Mouse (Mus musculus): Measurements from ENCODE around the gene Uts2b. TPM values are rescaled to one million over a fixed set of nuclear protein-coding genes. Genes with fewer than 3 reads are reported as not detected.

The Uts2b gene
- polyA plus RNA-seq, 1 experiment from 2014 or later = 0.43 TPM

GRCm38 (mm10) chr16:27385649-27386048, 15.6 kb upstream of the Uts2b start:
- Histone ChIP-seq H3K4me3 (replicated peaks; ENCODE audit: low read depth, low read length) (no peak overlapping the region), H3K4me1 (ENCODE audit: control insufficient read depth, insufficient read depth, low read length) (peaks cover 14% of the 10 kb centered on the region), H3K4me2 (ENCODE audit: low read length) (no peak overlapping the region), H3K27ac (replicated peaks; ENCODE audit: low read depth, low read length) (no peak overlapping the region), H3K9ac (replicated peaks; ENCODE audit: low read length) (no peak overlapping the region), H3K9me3 (ENCODE audit: control insufficient read depth, low read length) (no peaks in the 10 kb centered on the region), H3K36me3 (ENCODE audit: control insufficient read depth, insufficient read depth, low read length) (no peaks in the 10 kb centered on the region), H3K27me3 (ENCODE audit: control insufficient read depth, insufficient read depth, low read length) (no peaks in the 10 kb centered on the region)
- 91% methylated on average over 1 of the region's 1 CpGs for WGBS
- ATAC-seq (ENCODE audit: low FRiP score, low TSS enrichment) (no peak), DNase-seq (no peak)

- Histone ChIP-seq H3K4me3 (replicated peaks; ENCODE audit: low read depth, low read length) (no peak overlapping the region), H3K4me1 (ENCODE audit: control insufficient read depth, insufficient read depth, low read length) (peaks cover 8% of the 10 kb centered on the region; the same call in 1 of the 2 replicates), H3K9ac (replicated peaks; ENCODE audit: low read length) (no peak overlapping the region), H3K27ac (replicated peaks; ENCODE audit: low read depth, low read length) (no peak overlapping the region), H3K36me3 (ENCODE audit: control insufficient read depth, insufficient read depth, low read length) (no peaks in the 10 kb centered on the region), H3K4me2 (ENCODE audit: low read length) (no peak overlapping the region), H3K9me3 (ENCODE audit: control insufficient read depth, low read length) (no peaks in the 10 kb centered on the region), H3K27me3 (ENCODE audit: control insufficient read depth, insufficient read depth, low read length) (no peaks in the 10 kb centered on the region)
- ATAC-seq (ENCODE audit: low FRiP score, low TSS enrichment) (no peak), DNase-seq (no peak)
- 72% methylated on average over 4 of the region's 4 CpGs for WGBS
These were observed 15.0 kb upstream of the Uts2b start for GRCm38 (mm10) chr16:27384893-27385603.

GRCm38 (mm10) chr16:27382217-27382616, 12.2 kb upstream of the Uts2b start:
- WGBS = 89% methylated on average over 4 of the region's 4 CpGs
- Histone ChIP-seq H3K4me1 (ENCODE audit: control insufficient read depth, insufficient read depth, low read length) (no peaks in the 10 kb centered on the region), H3K27ac (replicated peaks; ENCODE audit: low read depth, low read length) (no peak overlapping the region), H3K36me3 (ENCODE audit: control insufficient read depth, insufficient read depth, low read length) (no peaks in the 10 kb centered on the region), H3K4me3 (replicated peaks; ENCODE audit: low read depth, low read length) (no peak overlapping the region), H3K4me2 (ENCODE audit: low read length) (no peak overlapping the region), H3K9ac (replicated peaks; ENCODE audit: low read length) (no peak overlapping the region), H3K27me3 (ENCODE audit: control insufficient read depth, insufficient read depth, low read length) (no peaks in the 10 kb centered on the region), H3K9me3 (ENCODE audit: control insufficient read depth, low read length) (no peaks in the 10 kb centered on the region)
- DNase-seq (no peak), ATAC-seq (ENCODE audit: low FRiP score, low TSS enrichment) (no peak)

- ATAC-seq (ENCODE audit: low FRiP score, low TSS enrichment) = no peak
These were observed 6.5 kb upstream of the Uts2b start for GRCm38 (mm10) chr16:27376556-27376955.

GRCm38 (mm10) chr16:27375318-27375717, 5.3 kb upstream of the Uts2b start:
- H3K27me3 ChIP-seq (ENCODE audit: control insufficient read depth, insufficient read depth, low read length) = no peaks in the 10 kb centered on the region
- no peak overlapping the region for H3K27ac ChIP-seq (replicated peaks; ENCODE audit: low read depth, low read length)
- no peak overlapping the region for H3K9ac ChIP-seq (replicated peaks; ENCODE audit: low read length)
- ATAC-seq (ENCODE audit: low FRiP score, low TSS enrichment) = no peak
- H3K36me3 ChIP-seq (ENCODE audit: control insufficient read depth, insufficient read depth, low read length) = no peaks in the 10 kb centered on the region
- H3K4me2 ChIP-seq (ENCODE audit: low read length) = no peak overlapping the region
- DNase-seq = no peak
- H3K9me3 ChIP-seq (ENCODE audit: control insufficient read depth, low read length) = no peaks in the 10 kb centered on the region
- 96% methylated on average over 2 of the region's 2 CpGs for WGBS
- no peak overlapping the region for H3K4me3 ChIP-seq (replicated peaks; ENCODE audit: low read depth, low read length)
- H3K4me1 ChIP-seq (ENCODE audit: control insufficient read depth, insufficient read depth, low read length) = no peaks in the 10 kb centered on the region

More at GRCm38 (mm10) chr16:27376556-27376955, 6.5 kb upstream of the Uts2b start:
- H3K4me3 ChIP-seq (replicated peaks; ENCODE audit: low read depth, low read length) = no peak overlapping the region
- no peaks in the 10 kb centered on the region for H3K36me3 ChIP-seq (ENCODE audit: control insufficient read depth, insufficient read depth, low read length)
- no peak overlapping the region for H3K9ac ChIP-seq (replicated peaks; ENCODE audit: low read length)
- H3K27ac ChIP-seq (replicated peaks; ENCODE audit: low read depth, low read length) = no peak overlapping the region
- no peaks in the 10 kb centered on the region for H3K4me1 ChIP-seq (ENCODE audit: control insufficient read depth, insufficient read depth, low read length)
- DNase-seq = no peak
- no peaks in the 10 kb centered on the region for H3K27me3 ChIP-seq (ENCODE audit: control insufficient read depth, insufficient read depth, low read length)
- no peaks in the 10 kb centered on the region for H3K9me3 ChIP-seq (ENCODE audit: control insufficient read depth, low read length)
- no peak overlapping the region for H3K4me2 ChIP-seq (ENCODE audit: low read length)

- H3K27ac ChIP-seq (replicated peaks; ENCODE audit: low read depth, low read length) = no peak overlapping the region
- ATAC-seq (ENCODE audit: low FRiP score, low TSS enrichment) = no peak
- H3K4me3 ChIP-seq (replicated peaks; ENCODE audit: low read depth, low read length) = no peak overlapping the region
- H3K9me3 ChIP-seq (ENCODE audit: control insufficient read depth, low read length) = no peaks in the 10 kb centered on the region
- H3K27me3 ChIP-seq (ENCODE audit: control insufficient read depth, insufficient read depth, low read length) = no peaks in the 10 kb centered on the region
- no peak overlapping the region for H3K9ac ChIP-seq (replicated peaks; ENCODE audit: low read length)
- DNase-seq = no peak
- H3K4me1 ChIP-seq (ENCODE audit: control insufficient read depth, insufficient read depth, low read length) = no peaks in the 10 kb centered on the region
- 86% methylated on average over 3 of the region's 3 CpGs for WGBS
- no peaks in the 10 kb centered on the region for H3K36me3 ChIP-seq (ENCODE audit: control insufficient read depth, insufficient read depth, low read length)
- no peak overlapping the region for H3K4me2 ChIP-seq (ENCODE audit: low read length)
These were observed 4.1 kb upstream of the Uts2b start for GRCm38 (mm10) chr16:27374139-27374538.

GRCm38 (mm10) chr16:27370700-27371099, 661 bp upstream of the Uts2b start:
- no peak overlapping the region for H3K9ac ChIP-seq (replicated peaks; ENCODE audit: low read length)
- H3K9me3 ChIP-seq (ENCODE audit: control insufficient read depth, low read length) = no peaks in the 10 kb centered on the region
- 80% methylated on average over 2 of the region's 2 CpGs for WGBS
- no peaks in the 10 kb centered on the region for H3K27me3 ChIP-seq (ENCODE audit: control insufficient read depth, insufficient read depth, low read length)
- H3K4me3 ChIP-seq (replicated peaks; ENCODE audit: low read depth, low read length) = no peak overlapping the region
- no peak overlapping the region for H3K27ac ChIP-seq (replicated peaks; ENCODE audit: low read depth, low read length)
- H3K4me1 ChIP-seq (ENCODE audit: control insufficient read depth, insufficient read depth, low read length) = no peaks in the 10 kb centered on the region
- no peak for DNase-seq
- ATAC-seq (ENCODE audit: low FRiP score, low TSS enrichment) = no peak
- no peak overlapping the region for H3K4me2 ChIP-seq (ENCODE audit: low read length)
- no peaks in the 10 kb centered on the region for H3K36me3 ChIP-seq (ENCODE audit: control insufficient read depth, insufficient read depth, low read length)

- no peaks in the 10 kb centered on the region for H3K36me3 ChIP-seq (ENCODE audit: control insufficient read depth, insufficient read depth, low read length)
- H3K27me3 ChIP-seq (ENCODE audit: control insufficient read depth, insufficient read depth, low read length) = no peaks in the 10 kb centered on the region
- 97% methylated on average over 1 of the region's 1 CpGs for WGBS
- H3K4me2 ChIP-seq (ENCODE audit: low read length) = no peak overlapping the region
- no peak overlapping the region for H3K9ac ChIP-seq (replicated peaks; ENCODE audit: low read length)
- DNase-seq (no peak), ATAC-seq (ENCODE audit: low FRiP score, low TSS enrichment) (no peak)
- H3K4me1 ChIP-seq (ENCODE audit: control insufficient read depth, insufficient read depth, low read length) = no peaks in the 10 kb centered on the region
- H3K4me3 ChIP-seq (replicated peaks; ENCODE audit: low read depth, low read length) = no peak overlapping the region
- H3K27ac ChIP-seq (replicated peaks; ENCODE audit: low read depth, low read length) = no peak overlapping the region
- H3K9me3 ChIP-seq (ENCODE audit: control insufficient read depth, low read length) = no peaks in the 10 kb centered on the region
These were observed 10.0 kb downstream of the Uts2b start for GRCm38 (mm10) chr16:27360059-27360458.

GRCm38 (mm10) chr16:27354464-27354863, 15.6 kb downstream of the Uts2b start:
- Histone ChIP-seq H3K4me2 (ENCODE audit: low read length) (no peak overlapping the region), H3K36me3 (ENCODE audit: control insufficient read depth, insufficient read depth, low read length) (no peaks in the 10 kb centered on the region), H3K4me3 (replicated peaks; ENCODE audit: low read depth, low read length) (no peak overlapping the region), H3K4me1 (ENCODE audit: control insufficient read depth, insufficient read depth, low read length) (no peaks in the 10 kb centered on the region), H3K27ac (replicated peaks; ENCODE audit: low read depth, low read length) (no peak overlapping the region), H3K9me3 (ENCODE audit: control insufficient read depth, low read length) (no peaks in the 10 kb centered on the region), H3K9ac (replicated peaks; ENCODE audit: low read length) (no peak overlapping the region), H3K27me3 (ENCODE audit: control insufficient read depth, insufficient read depth, low read length) (no peaks in the 10 kb centered on the region)
- ATAC-seq (ENCODE audit: low FRiP score, low TSS enrichment) = no peak
- WGBS = 86% methylated on average over 2 of the region's 2 CpGs
- DNase-seq = no peak

Measured in midbrain, embryonic 14.5 days (tissue).